Mouse (Mus musculus): Measurements from ENCODE around the gene Cers2.

DNA sequence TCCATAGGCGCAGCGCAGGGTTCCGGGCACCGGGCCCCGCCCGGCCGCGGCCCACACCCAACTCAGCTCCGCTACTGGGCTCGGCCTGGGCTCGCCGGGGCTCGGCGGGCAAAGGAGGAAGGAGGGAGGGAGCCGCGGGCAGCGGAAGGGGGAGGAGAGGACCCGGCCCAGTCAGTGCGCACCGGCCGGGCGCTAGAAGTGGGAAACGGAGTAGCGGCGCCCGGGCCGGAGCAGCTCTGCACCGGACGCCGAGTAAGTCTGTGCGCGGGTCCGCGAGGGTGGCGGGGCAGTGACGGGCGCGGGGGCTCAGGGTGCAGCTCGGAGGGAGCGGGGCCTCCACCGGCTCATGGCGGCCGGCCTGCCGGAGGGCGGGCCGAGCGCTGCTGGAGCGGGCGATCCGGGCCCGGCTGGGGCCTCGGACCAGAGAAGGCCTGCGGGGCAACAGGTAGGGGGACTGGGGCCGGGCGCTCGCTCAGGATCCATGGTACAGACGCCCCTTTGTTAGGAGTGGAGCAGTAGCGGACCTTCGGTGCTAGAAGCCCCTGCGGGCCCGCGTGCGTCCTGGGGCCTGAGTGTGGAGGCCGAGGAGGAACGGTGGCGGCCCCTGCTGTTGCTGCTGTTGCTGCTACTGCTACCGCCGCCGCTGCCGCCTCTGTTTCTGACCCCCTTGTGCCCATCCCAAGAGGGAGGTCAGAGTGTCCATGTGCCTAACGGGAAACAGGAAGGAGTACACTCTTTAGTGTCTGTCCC, 678 bp downstream of the Cers2 start:
- TF ChIP-seq POLR2A (IDR thresholded peaks at IDR 0.05; ENCODE audit: insufficient read length, low read depth) (peak; percentile 69), MAX (IDR thresholded peaks at IDR 0.05; ENCODE audit: low read depth) (no peak), CEBPB (IDR thresholded peaks at IDR 0.05; ENCODE audit: insufficient read depth, poor library complexity, severe bottlenecking) (no peak), POLR2AphosphoS2 (IDR thresholded peaks at IDR 0.05; ENCODE audit: insufficient read length, low read depth) (peak; percentile 75), MYOD1 (IDR thresholded peaks at IDR 0.05; ENCODE audit: control insufficient read depth in 1 of 3, insufficient read length in 2 of 3, low read depth in 2 of 3) (peak in 1 of 3 experiments; percentile 24), SRF (IDR thresholded peaks at IDR 0.05; ENCODE audit: control insufficient read depth, insufficient read length, low read depth) (no peak), E2F4 (IDR thresholded peaks at IDR 0.05; ENCODE audit: insufficient read depth) (no peak), USF1 (IDR thresholded peaks at IDR 0.05; ENCODE audit: low read depth) (no peak), TCF12 (IDR thresholded peaks at IDR 0.05; ENCODE audit: insufficient read depth, poor library complexity, severe bottlenecking) (no peak), MYOG (IDR thresholded peaks at IDR 0.05; ENCODE audit: control insufficient read depth in 1 of 3, insufficient read depth in 1 of 3, insufficient read length in 2 of 3, low read depth in 2 of 3) (no peak), REST (IDR thresholded peaks at IDR 0.05; ENCODE audit: insufficient read depth, insufficient read length) (no peak)

All from myocyte (in vitro differentiated cells).